Mouse (Mus musculus): ENCODE results near the gene Elfn2. TPM values are rescaled to one million over a fixed set of nuclear protein-coding genes. Genes with fewer than 3 reads are reported as not detected.

Gene Elfn2
- total RNA-seq, 4 experiments from 2014 or later = 4.1 to 7.4 (median 5.5) TPM

DNA sequence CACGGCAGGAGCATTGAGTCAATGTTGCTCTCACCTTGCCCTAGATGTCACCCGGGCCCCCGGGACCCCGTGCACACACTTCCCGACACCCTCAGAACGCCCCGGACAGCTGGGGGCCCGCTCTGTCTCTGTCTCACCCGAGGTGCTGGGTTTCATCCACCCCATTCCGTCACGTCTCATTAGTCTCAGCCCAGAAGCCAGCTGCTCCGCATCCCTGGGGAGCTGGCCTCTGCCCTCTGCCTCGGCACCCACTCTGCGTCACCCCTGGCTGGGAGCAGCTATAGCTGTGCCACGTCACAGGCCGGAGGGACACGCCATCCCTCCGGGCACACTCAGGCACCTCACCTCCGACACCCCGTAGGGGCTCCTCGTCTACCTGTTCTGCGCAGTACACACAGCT lies 38.3 kb downstream of the Elfn2 start:
- no peak for DNase-seq

DNA sequence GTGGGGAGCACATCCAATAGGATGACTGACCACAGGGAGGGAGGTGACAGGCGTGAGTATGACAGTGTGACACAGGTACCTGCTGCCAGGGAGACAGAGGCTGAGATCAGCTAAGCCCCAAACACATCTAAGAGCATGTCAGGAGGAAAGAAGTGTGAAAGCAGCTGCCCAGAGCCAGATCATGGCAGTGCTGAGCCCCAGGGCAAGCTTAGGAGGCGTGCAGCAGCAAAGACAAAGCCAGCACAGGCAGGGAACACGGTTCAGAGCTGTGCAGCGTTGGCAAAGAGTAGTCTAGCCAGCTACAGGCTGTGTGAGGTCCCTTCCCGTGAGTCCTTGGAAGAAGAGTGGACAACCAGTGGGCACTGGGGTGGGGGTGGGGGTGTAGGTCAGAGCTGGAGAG lies 40.9 kb downstream of the Elfn2 start:
- no peak for DNase-seq

DNA sequence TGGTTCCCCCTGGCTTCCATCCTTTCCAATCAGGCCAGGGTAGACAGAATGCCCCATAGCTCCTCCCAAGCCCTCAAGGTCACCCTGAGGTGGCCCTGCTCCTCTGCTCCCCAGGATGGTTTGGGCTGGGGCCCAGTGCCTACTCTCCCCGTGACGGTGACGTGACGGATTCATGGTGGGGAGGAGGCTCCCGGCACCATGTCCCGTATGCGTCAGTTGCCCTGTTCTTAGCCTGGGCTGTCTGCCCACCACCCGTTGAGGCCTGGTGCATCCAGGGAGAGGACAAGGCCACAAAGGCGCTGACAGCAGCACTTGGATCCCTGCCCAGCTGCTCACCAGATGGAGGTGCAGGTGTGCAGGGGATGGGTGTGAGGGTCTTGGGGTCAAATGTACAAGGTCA lies 41.6 kb downstream of the Elfn2 start:
- peak; percentile 79 for DNase-seq

DNA sequence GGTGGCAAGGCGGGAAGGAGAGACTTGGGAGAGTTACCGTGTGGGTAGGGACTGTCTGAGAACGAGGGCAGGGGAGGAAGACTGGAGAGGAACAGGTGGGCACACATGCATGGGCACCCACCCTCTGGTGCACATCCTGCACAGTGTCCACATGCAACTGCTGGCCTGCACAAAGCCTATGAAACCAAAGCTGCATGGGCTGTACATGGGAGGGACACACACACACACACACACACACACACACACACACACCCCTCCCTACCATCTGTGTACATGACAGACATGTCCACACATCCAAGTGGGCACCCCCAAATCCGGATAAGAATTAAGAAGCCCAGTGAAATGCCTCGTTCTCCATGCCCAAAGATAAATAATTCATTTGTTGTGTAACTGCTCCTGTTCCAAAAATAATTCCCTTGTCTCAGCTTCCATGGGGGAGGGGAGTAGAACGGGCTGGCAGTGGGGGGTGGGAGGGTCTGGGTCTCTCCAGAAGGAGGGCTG lies 43.6 kb downstream of the Elfn2 start:
- no peak for DNase-seq

DNA sequence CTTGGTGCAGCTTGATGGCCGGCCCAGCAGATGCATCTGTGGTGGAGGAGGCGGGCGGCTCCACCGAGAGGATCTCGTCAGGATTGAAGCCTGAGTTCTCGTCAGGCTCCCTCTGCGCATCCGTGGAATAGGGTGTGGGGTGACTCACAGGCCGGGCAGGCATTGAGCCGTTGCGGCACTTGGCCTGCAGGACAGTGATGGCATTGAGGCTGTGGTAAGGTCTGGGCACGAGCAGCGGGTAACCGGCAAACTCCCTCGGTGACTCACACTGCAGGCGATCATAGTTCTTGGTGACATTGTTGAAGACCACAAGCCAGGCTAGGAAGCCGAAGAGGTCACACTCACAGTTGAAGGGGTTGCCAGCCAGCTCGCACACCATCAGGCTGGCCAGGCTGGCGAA lies 45.1 kb downstream of the Elfn2 start:
- peak; percentile 83 for DNase-seq

DNA sequence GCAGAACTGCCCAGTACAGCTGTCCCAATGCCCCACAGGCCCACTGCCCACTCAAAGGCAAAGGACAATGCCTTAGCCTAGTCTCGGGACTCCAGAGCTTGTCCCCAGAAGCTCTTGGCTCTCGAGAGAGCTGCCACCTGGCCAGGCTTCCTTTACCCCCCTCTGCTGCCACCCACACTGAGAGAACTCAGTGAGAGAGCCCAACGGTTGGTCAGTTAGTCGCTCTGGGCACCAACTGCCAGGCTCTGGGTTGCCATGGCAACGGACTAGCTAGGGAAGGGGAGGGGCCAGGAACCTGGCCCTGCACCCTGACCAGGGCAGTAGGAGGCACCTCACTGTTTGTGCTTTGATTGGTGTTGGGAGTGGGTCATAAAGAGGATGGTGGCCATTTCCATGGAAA lies 48.2 kb downstream of the Elfn2 start:
- no peak for DNase-seq

DNA sequence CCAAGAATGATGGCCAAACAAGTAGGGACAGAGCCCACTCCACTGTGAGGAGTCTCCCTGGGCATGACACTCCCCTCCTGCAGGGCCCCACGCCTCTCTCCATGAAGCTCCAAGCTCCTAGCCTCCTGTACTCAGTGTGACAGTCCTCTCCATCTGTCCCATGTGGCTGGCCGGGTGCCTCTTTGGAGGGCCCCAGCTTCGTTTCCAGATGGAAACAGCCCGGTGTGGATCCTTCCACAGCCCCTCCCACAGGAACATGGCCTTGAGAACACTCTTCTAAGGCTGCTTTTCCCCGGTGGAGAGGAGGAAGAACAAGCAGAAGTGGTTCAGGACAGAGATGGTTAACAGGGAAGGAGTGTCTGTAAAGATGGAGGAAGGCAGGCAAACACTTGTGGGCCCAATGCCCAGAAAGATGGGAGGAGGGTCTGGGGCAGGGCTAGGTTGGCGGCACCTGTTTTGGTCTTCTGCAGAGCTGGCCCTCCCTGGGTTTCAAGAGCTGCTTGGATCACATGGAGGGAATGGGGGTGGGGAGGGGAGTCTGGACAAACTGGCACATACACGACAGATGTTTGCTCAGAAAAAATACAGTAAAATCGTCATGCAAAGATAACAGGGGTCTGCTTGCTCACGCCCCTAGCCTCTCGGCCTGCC lies 49.2 kb downstream of the Elfn2 start:
- DNase-seq = no peak

DNA sequence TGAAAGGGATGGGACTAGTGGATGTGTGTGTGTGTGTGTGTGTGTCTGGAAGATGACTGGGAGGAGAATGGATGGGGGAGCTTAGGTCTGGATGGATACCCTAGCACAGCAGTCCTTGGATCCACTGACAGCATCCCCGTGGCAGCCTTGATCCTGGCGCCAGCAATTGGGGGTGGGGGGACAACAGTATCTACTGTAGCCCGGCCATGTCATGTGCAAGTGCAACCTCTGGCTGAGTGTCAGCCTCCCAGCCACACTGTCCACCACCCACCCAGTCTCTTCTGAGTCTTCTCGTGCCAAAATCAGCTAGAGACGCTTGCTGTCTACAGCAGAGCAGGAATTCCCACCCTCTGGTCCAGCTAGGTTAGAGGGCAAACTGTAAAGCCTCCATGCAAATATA lies 54.3 kb downstream of the Elfn2 start:
- DNase-seq = no peak

DNA sequence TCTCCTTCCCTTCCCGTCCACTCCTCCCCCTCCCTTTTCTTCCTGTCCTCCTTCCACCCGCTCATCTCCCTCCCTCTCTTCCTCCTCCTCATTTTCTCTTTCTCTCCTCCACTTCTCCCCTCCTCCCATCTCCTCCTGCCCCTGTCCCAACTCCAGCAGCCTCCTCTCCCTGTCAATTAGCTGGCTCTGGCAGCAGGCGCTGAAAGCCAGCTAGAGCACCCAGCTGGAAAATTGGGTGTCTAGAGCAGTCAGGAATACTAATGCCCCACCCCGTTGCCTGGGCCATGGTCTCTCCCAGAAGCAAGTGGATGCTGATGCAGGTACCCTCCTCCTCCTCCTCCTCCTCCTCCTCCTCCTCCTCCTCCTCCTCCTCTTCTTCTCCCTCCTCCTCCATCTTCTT lies 67.4 kb downstream of the Elfn2 start:
- no peak for DNase-seq

DNA sequence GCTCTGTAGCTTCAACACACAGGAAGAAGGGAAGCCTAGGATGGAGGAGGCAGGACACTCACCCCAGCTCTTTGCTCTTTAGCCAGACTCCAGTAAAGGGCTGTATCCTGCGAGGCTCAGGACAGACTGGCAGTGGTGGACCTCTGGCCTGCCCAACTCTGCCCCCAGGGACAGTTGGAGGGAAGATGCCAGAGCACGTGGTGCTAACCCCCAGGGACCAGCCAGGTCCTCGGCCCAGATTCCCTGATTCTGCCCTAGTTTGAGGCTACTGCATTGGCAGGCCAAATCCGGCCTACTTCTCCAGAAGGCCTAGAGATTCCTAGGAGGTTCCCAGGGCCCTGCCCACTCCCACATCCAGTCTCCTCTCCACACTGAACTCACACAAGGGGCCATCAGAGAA lies 70.8 kb downstream of the Elfn2 start:
- no peak for DNase-seq

DNA sequence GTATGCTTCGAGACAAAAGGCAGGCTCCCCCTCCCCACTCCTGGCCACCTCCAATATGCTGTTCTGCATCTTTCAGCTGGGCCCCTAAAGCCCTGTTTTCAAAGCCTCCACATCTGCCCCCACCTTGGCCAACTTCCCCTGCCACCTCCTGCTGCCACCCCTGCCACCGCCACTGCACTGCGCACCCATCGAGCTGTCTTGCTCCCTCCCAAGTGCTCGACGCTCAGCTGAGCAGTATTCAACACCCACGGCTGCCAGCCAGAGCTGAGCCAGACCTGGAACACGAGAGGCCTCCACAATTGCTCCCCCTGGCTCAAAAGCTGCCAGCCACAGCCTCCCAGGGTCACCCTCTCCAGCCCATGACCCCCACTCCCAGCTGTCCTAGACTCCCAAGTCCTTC lies 74.0 kb downstream of the Elfn2 start:
- no peak for DNase-seq

DNA sequence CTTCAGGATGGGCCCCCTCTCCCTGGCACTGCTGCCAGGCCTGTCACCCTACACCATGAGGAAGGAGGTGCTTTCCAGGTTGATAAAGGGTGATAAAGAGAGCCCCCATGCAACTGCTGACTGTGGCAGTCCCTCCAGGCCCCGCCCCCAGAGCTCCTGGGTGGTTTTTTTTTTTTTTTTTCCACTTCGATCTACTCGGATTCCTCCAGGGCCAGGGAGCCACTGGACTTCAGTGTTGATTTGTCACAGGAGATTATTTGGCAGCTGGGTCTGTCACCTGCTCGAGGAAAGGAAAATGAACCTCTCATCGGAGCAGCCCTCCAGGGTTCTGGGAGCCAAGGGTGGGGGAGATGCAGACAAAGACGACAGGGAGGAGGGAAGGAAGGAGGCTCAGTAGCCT lies 74.9 kb downstream of the Elfn2 start:
- DNase-seq = no peak

DNA sequence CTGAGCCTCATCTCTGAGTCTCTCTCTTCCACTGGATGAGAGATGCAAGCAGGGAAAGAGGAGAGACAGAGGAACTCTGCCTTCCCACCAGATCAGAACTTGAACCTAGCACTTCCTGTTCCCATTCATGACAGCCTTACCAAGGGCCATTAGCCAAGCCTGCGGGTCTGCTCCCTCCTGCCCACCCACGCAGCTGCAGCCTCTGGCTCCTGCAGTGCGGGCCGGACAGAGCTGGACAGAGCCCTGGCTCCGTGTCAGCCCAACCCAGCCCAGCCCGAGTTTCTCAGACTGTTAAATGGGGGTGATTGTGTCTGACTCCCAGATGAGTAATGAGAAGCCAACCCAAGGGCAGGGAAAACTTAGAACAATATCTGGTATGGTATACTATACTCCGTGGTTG lies 83.3 kb downstream of the Elfn2 start:
- DNase-seq = no peak

DNA sequence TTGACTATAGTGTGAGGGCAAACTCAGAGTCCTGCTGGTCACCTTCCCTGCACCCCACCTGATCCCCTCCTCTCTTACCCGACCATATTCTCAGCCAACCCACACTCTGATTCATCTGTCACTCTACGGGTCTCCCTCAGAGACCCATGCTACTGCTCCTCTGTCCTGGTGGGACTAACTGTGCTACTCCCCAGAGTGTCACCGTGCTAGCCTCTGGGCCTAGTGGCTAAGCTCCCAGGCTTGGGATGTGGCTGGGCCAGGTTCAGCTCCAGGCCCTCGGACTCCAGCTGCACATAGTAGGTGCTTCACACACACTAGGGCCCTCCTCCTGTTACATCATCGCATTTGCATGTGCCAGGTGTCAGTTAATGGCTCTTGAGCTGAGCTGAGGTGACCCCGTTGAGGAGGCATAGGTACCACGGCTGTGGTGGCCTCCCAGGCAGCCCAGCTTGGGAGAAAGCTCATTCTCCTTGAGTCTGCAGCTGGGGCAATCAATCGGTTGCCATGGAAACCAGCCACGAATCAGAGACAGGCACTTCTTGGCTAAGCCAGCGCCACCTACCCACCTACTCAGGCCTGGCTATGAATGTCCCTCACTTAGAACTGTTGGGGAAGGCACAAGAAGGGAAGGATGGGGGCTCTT lies 84.4 kb downstream of the Elfn2 start:
- no peak for DNase-seq

DNA sequence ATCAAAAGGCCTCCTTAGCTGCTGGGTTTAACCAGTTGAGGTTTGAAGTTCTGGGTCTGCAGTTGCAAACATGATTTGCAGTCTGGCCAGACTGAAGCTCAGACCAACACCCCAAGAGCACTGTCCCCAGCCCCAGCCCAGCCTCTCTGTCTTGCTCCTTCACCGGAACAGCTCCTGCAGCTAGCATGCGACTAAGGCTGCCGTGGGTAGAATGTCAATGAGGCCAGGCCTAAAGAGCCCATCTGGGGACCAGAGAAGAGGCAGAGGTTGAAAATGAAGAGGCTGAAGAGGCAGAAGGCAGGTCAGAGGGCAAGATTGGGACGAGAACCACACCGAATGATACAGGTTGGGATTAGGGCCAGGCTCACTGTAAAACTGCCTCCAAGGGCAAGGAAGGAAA lies 85.2 kb downstream of the Elfn2 start:
- no peak for DNase-seq

DNA sequence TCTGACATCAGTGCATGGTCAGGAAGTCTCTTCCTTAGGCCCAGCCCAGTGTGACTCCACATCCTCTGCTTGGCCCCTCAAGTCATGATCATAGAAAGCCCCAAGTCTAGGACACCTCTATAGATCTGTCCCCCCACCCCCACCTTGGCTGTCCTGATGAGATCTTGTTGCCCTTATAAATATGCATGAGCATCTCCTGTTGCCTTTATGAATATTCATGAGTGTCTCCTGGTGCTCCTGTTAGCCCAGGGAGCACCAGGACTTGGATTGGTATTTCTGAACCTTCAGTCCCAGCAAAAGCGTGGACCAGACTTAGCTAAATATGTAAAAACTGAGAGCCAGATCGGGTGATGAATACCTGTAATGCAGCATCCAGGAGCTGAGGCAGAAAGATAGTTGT lies 86.2 kb downstream of the Elfn2 start:
- DNase-seq = no peak

DNA sequence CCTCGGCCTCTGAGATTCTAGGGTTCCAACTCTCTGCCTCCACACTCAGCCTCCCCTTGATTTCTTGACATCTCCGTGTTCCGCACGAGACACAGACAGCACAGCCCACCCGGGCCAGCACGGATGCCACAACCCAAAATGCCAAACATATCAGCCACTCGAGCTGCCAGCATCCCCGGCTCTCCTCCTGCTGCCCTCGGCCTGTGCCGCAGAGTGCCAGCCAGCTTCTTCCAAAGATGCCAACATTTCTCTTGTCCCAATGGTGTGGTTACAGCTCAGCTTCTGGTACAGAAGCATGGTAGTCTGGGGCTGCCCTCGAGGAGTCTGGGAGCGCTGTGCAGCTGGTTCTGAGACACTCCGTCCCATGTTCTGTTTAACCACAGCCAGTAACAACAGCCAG lies 92.3 kb downstream of the Elfn2 start:
- no peak for DNase-seq

DNA sequence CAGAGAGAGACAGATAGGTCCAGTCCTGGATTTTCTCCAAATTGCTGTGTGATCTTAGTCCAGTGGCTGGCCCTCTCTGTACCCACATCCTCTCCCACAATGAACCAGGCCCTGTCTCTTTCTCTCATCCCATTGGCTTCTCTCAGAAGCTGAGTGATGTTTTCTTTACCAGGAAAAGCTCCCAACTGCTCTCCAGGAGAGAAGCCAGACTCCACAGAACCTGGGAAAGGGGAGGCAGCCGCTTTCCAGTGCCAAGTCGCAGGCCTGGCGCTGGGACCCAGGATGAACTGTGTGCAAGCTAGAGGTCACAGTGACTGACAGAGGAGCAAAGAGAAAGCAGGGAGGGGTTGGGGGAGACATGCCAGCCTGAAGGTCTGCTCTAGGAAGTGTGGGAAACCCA lies 93.6 kb downstream of the Elfn2 start:
- DNase-seq = no peak

DNA sequence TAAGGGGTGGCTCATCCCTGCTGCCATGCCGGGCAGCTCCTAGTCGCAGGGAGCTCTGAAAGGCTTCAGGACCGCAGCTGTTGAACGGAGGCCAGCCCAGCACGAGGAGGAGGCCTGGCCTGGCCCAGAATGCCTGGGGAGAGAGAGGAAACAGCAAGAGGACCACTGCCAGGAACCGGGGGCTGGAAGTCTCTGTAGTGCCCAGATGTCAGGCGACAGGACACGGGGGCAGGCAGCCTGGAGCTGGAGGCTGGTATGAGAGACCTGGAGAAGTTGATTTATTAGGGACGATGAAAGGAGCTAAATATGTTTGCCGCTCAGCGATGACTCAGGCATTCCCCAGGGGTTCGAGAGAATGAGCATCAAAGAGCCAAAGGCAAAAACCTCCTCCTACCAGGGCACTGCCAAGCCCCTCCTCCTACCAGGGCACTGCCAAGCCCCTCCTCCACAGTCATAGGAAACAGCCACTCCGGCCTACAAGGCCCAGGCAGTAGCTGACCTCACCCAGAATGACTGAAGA lies 94.1 kb downstream of the Elfn2 start:
- DNase-seq = peak; percentile 95

DNA sequence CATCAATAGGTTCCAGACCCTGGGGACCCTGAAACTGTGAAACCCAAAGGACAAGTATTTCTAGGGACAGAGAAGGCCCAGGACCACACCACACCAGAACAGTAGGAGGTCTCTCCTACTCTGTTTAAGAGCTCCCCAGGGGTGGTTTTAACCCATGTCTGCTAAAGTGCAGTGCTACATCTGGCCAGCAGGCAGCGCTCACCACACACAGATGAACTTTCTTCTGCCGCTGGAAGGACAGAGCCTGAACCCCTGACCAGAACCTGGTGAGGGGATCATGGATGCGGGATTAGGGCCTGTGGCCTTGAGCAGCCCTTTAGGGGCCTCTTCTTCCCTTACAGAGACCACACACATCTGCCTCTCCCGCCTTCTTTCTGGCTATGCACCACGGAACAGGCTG lies 95.1 kb downstream of the Elfn2 start:
- peak; percentile 57 for DNase-seq

Measured in adrenal gland, adult 8-10 months (tissue).